Mouse (Mus musculus) liver, embryonic 12.5 days (tissue): Measurements from ENCODE around the gene Kcnd3. TPM values are rescaled to one million over a fixed set of nuclear protein-coding genes. Genes with fewer than 3 reads are reported as not detected.
A peak's percentile ranks its signal among the peaks of the same experiment; 100 is the strongest.

Source experiments
- ATAC-seq: fragments of 200-750 bp; cut with Nextera tagmentation; 2 replicates; pipeline ENCODE4 v1.8.0; 2017; ENCODE audit warnings: moderate number of reproducible peaks, mild to moderate bottlenecking, moderate library complexity
- H3K27ac ChIP-seq: fragments of 300-500 bp; sonication (generic); 2 replicates; pipeline ENCODE4 v1.5.1; 2016; ENCODE audit warnings: mild to moderate bottlenecking
- H3K27me3 ChIP-seq: fragments of 300-500 bp; sonication (generic); replicated peaks from 2 replicates; pipeline ENCODE4 v1.6.1; 2016; ENCODE audit warnings: mild to moderate bottlenecking, moderate library complexity
- H3K36me3 ChIP-seq: fragments of 300-500 bp; sonication (generic); 2 replicates; pipeline ENCODE4 v1.6.1; 2016; ENCODE audit warnings: mild to moderate bottlenecking, moderate library complexity
- H3K4me1 ChIP-seq: fragments of 300-500 bp; sonication (generic); 2 replicates; pipeline ENCODE4 v1.6.1; 2016
- H3K4me2 ChIP-seq: fragments of 300-500 bp; sonication (generic); 2 replicates; pipeline ENCODE4 v1.6.1; 2016; ENCODE audit warnings: mild to moderate bottlenecking, moderate library complexity
- H3K4me3 ChIP-seq: fragments of 300-500 bp; sonication (generic); 2 replicates; pipeline ENCODE4 v1.5.1; 2016; ENCODE audit warnings: mild to moderate bottlenecking, moderate library complexity
- H3K9ac ChIP-seq: fragments of 300-500 bp; sonication (generic); 2 replicates; pipeline ENCODE4 v1.6.1; 2016; ENCODE audit warnings: mild to moderate bottlenecking, moderate library complexity
- H3K9me3 ChIP-seq: fragments of 300-500 bp; sonication (generic); replicated peaks from 2 replicates; pipeline ENCODE4 v1.6.1; 2016; ENCODE audit warnings: mild to moderate bottlenecking, moderate library complexity
- WGBS: fragments of 180-500 bp; shearing (Covaris S2); methylation state at CpG from one replicate; pipeline ENCODE4 v1.1.7; 2016; ENCODE audit not compliant: insufficient replicate concordance; 5-methylcytosine and 5-hydroxymethylcytosine counted together
- polyA plus RNA-seq: library from polyadenylated mRNA; unstranded; fragments of >200 nt; fragmentation: Nextera tagmentation; extraction: Ambion mirVana; gene quantifications from 2 replicates; pipeline ENCODE4 v1.2.1, GENCODE M21; 2016

Kcnd3 gene
- polyA plus RNA-seq, 1 experiment from 2014 or later = 0.26 TPM

DNA sequence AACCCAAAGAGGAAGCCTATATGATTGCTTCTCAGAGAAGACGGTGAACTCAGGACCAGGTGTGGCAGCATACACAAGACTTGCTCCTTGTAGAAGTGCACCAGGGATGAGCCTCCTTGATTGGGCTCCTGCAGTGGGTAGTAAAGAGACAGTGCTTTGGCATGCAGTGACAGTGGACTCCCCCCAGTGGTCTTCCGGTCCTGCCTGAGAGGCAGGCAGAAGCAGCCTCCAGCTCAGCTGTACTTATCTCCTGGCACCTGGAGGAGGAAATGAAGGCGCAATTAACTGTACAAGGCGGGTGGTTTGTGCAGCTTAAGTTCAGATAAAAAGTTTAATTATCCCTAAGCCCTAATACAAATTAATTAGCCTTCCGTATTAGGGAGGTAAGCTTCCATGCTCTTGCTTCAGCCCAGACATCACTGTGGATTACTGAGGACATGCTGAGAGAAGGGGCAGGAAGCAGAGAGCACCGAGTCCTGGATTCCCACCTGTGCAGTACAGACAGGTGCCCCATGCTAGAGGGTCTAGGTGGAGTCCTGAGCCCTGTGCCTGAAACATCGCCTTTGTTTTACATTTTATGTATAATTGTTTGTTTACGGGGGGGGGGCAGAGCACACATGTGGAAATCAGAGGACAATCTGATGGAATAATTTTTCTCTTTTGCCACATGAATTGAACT, 196.9 kb downstream of the Kcnd3 start:
- no peak for ATAC-seq

GRCm38 (mm10) chr3:105653544-105654380, 201.6 kb downstream of the Kcnd3 start:
- Histone ChIP-seq H3K36me3 (no peaks in the 10 kb centered on the region), H3K4me1 (no peaks in the 10 kb centered on the region), H3K9me3 (no peaks in the 10 kb centered on the region), H3K27me3 (0 out of 2 replicates have a peak, but pooled peaks cover 7% of the 10 kb centered on the region), H3K4me3 (no peak overlapping the region), H3K27ac (no peak overlapping the region), H3K4me2 (no peak overlapping the region), H3K9ac (no peak overlapping the region)
- WGBS = 63% methylated on average over 13 of the region's 13 CpGs
- ATAC-seq = no peak

More for the DNA sequence above, 196.9 kb downstream of the Kcnd3 start:
- no peaks in the 10 kb centered on the region for H3K9me3 ChIP-seq
- H3K27me3 ChIP-seq = no peaks in the 10 kb centered on the region
- WGBS = 50% methylated on average over 8 of the region's 8 CpGs
- H3K4me3 ChIP-seq = no peak overlapping the region
- H3K9ac ChIP-seq = no peak overlapping the region
- H3K4me2 ChIP-seq = no peak overlapping the region
- no peaks in the 10 kb centered on the region for H3K36me3 ChIP-seq
- no peaks in the 10 kb centered on the region for H3K4me1 ChIP-seq
- no peak overlapping the region for H3K27ac ChIP-seq

DNA sequence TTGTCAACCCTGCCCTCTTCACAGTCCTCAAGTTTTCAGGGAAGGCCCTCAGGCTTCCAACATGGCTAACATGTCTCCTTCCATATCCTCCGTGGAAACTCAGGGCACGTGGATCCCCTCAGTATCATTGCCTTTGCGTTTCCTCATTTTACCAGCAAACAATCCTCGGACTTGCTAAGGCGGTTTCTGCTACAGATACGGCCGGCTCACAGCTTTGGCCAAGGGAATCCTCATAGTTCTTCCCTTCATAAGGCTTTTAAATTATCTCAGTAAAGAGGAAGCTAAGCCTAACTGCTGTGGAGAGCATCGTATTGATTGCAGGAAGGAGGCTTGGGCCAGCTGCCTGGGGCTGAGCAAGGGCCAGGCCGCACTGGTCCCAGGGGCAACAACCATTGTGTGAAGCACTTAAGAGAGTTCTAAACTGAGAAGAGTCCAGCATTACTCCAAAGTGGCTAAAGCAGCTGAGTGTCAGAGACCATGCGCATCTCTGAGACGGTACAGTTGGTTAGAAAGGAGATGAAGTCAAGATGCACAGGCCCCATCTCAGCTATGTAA, 203.0 kb downstream of the Kcnd3 start:
- H3K36me3 ChIP-seq = no peaks in the 10 kb centered on the region
- no peak overlapping the region for H3K4me2 ChIP-seq
- 79% methylated on average over 11 of the region's 11 CpGs for WGBS

GRCm38 (mm10) chr3:105660530-105660929, 208.4 kb downstream of the Kcnd3 start:
- H3K9me3 ChIP-seq = no peaks in the 10 kb centered on the region
- ATAC-seq = no peak
- H3K4me3 ChIP-seq = no peak overlapping the region
- no peak overlapping the region for H3K27ac ChIP-seq
- WGBS = 47% methylated on average over 2 of the region's 2 CpGs
- H3K36me3 ChIP-seq = no peaks in the 10 kb centered on the region
- H3K4me2 ChIP-seq = no peak overlapping the region
- H3K9ac ChIP-seq = no peak overlapping the region
- H3K4me1 ChIP-seq = peaks cover 11% of the 10 kb centered on the region
- H3K27me3 ChIP-seq = peaks cover 18% of the 10 kb centered on the region; the same call in 1 of the 2 replicates

More for the DNA sequence above, 203.0 kb downstream of the Kcnd3 start:
- no peaks in the 10 kb centered on the region for H3K4me1 ChIP-seq
- ATAC-seq = no peak
- no peak overlapping the region for H3K9ac ChIP-seq
- H3K27ac ChIP-seq = no peak overlapping the region
- H3K4me3 ChIP-seq = no peak overlapping the region
- no peaks in the 10 kb centered on the region for H3K9me3 ChIP-seq
- 0 out of 2 replicates have a peak, but pooled peaks cover 7% of the 10 kb centered on the region for H3K27me3 ChIP-seq

DNA sequence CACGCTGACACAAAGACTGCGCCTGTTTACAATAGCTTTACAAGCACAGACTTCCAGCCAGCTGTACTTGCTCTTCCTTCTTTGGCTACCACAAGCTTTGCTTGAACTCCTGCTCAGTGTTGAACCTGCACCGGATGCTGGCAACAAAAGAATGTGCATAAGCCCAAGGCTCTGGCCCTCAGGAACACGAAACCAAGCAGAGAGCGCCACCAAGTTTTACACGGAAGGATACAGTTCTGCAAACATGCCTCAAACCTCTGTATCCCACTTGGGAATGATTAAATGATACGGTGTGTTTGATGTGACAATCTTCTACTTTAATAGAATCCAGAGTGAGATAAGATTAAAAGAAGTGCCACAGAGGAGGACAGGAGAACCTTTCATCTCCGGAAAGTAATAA, 210.9 kb downstream of the Kcnd3 start:
- 63% methylated on average over 8 of the region's 8 CpGs for WGBS
- Histone ChIP-seq H3K27ac (no peak overlapping the region), H3K9me3 (no peaks in the 10 kb centered on the region), H3K27me3 (peaks cover 23% of the 10 kb centered on the region), H3K4me1 (peaks cover 12% of the 10 kb centered on the region), H3K9ac (no peak overlapping the region), H3K4me3 (no peak overlapping the region), H3K4me2 (no peak overlapping the region), H3K36me3 (no peaks in the 10 kb centered on the region)
- ATAC-seq = no peak

DNA sequence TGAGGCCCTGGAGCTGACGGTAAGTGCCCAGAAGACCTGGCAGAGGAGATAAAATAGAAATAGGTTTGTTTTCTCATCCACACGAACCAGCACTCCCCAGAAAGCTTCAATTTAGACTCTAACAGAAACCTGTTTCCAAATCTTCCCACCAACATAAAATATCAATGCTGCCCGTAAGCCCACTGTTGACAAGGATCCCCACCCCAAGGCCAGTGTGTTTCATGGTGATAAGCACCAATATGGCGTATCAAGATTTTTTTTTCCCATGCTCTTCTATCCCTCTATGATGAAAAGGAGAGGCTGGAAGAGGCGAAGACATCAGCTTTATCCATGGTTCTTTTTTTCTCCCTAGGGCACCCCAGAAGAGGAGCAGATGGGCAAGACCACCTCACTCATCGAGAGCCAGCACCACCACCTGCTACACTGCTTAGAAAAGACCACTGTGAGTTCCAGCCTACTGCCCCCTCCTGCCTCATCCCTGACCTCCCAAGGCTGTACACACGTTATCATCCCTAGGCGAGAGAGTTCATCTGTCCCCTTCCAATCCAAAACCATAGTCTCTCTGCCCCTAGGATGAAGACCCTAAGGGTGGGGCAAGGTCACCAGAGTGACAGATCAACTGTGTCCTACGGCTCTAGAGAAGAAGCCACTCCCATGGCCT, 213.1 kb downstream of the Kcnd3 start:
- peaks cover 25% of the 10 kb centered on the region for H3K27me3 ChIP-seq
- peak; percentile 80 for ATAC-seq

DNA sequence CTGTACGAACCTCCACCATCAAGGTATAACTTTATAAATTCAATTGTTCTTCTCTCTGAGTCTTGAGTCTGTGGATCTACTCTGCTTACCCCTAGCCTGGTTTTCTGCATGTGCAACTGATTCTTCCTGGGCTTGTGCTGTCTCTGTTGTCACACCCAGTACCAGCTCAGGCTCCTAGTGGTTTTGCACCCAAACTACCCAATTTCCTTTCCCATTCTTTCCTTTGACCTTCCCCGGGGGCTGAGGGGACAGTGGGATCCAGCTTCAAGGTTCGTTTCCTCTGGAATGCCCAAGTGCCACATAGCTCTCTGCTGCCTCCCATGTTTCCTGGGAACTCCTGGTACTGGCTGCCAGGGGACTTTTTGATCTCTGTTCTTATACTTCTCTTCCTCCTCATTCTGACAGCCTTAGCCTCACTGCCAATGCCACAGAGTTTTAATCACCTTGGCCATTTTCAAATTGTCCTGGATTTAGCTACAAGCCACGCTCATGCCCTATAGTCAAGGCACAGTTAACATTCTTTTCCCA, 214.9 kb downstream of the Kcnd3 start:
- Histone ChIP-seq H3K9ac (no peak overlapping the region), H3K9me3 (no peaks in the 10 kb centered on the region), H3K27ac (no peak overlapping the region), H3K4me3 (no peak overlapping the region), H3K36me3 (no peaks in the 10 kb centered on the region), H3K27me3 (peaks cover 25% of the 10 kb centered on the region), H3K4me1 (peaks cover 12% of the 10 kb centered on the region), H3K4me2 (no peak overlapping the region)
- 49% methylated on average over 4 of the region's 4 CpGs for WGBS
- ATAC-seq = no peak

More for the DNA sequence above, 213.1 kb downstream of the Kcnd3 start:
- H3K27ac ChIP-seq = no peak overlapping the region
- WGBS = 44% methylated on average over 9 of the region's 9 CpGs
- no peak overlapping the region for H3K4me3 ChIP-seq
- no peaks in the 10 kb centered on the region for H3K9me3 ChIP-seq
- H3K36me3 ChIP-seq = no peaks in the 10 kb centered on the region
- H3K4me1 ChIP-seq = peaks cover 12% of the 10 kb centered on the region
- no peak overlapping the region for H3K9ac ChIP-seq
- peak overlapping the region; percentile 38 for H3K4me2 ChIP-seq

GRCm38 (mm10) chr3:105668161-105668560, 216.0 kb downstream of the Kcnd3 start:
- Histone ChIP-seq H3K36me3 (no peaks in the 10 kb centered on the region), H3K27ac (no peak overlapping the region), H3K4me3 (no peak overlapping the region), H3K4me2 (no peak overlapping the region), H3K27me3 (peaks cover 21% of the 10 kb centered on the region), H3K4me1 (peaks cover 12% of the 10 kb centered on the region), H3K9me3 (no peaks in the 10 kb centered on the region), H3K9ac (no peak overlapping the region)
- WGBS = 32% methylated on average over 9 of the region's 9 CpGs
- ATAC-seq = no peak

DNA sequence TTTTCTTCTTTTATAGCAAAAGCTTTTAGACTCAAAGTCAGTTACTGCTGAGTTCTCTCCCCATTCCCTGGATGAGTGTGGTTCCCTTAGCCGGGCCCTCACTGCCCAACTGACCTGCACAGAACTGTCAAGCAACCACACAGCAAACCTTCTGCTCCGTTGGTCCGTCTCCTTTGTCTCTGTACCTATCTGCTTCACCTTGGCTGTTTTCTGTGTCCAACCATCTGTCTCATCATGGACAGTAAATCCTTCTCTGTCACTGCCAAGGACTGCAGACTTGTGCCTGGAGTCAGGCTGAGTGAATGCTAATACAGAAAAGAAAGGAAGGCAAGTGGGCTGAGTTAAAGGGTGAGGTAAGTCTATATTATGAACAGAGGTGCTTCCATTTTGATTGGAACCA, 217.6 kb downstream of the Kcnd3 start:
- Histone ChIP-seq H3K27ac (no peak overlapping the region), H3K9me3 (no peaks in the 10 kb centered on the region), H3K4me2 (no peak overlapping the region), H3K27me3 (peaks cover 14% of the 10 kb centered on the region), H3K36me3 (no peaks in the 10 kb centered on the region), H3K9ac (no peak overlapping the region), H3K4me1 (peaks cover 9% of the 10 kb centered on the region), H3K4me3 (no peak overlapping the region)
- no peak for ATAC-seq
- WGBS = 57% methylated on average over 3 of the region's 3 CpGs

- no peaks in the 10 kb centered on the region for H3K9me3 ChIP-seq
- 77% methylated on average over 1 of the region's 1 CpGs for WGBS
- H3K9ac ChIP-seq = no peak overlapping the region
- no peaks in the 10 kb centered on the region for H3K36me3 ChIP-seq
- H3K4me2 ChIP-seq = no peak overlapping the region
- ATAC-seq = no peak
- no peak overlapping the region for H3K4me3 ChIP-seq
- H3K4me1 ChIP-seq = no peaks in the 10 kb centered on the region
- H3K27ac ChIP-seq = no peak overlapping the region
- peaks cover 14% of the 10 kb centered on the region for H3K27me3 ChIP-seq
Measured at GRCm38 (mm10) chr3:105670801-105671200, 218.7 kb downstream of the Kcnd3 start.

DNA sequence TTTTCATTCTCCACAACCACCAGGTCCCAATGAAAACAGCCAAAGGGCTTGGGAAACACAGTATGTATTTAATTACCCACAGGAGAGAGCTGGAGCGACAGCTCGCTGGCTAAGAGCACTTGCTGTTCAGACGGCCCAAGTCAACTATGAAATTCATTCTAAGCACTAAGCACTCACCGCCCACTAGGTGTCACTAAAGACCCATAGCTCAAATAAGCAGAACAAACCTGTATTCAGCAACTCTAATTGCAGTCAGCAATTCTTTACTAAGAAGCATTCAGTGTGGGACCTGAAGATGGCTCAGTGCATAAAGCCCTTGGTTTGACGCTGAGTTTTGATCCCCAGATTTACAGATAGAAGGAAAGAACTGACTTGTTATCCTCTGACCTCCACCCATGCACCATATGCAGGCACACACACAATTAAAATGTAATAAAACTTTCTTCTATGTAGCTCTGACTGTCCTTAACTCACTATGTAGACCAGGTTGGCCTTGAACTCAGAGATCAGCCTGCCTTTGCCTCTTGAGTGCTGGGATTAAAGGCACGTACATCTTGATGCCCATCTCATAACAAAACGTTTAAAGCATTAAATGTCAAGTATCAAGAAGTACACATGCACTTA, 222.6 kb downstream of the Kcnd3 start:
- WGBS = 20% methylated on average over 7 of the region's 7 CpGs
- H3K27ac ChIP-seq = no peak overlapping the region
- H3K4me1 ChIP-seq = no peaks in the 10 kb centered on the region
- H3K9me3 ChIP-seq = no peaks in the 10 kb centered on the region
- H3K4me2 ChIP-seq = no peak overlapping the region
- no peak overlapping the region for H3K4me3 ChIP-seq
- no peaks in the 10 kb centered on the region for H3K27me3 ChIP-seq
- H3K36me3 ChIP-seq = peaks cover 33% of the 10 kb centered on the region
- ATAC-seq = peak; percentile 32; the same call in 1 of the 2 replicates
- H3K9ac ChIP-seq = no peak overlapping the region
